Mouse (Mus musculus) gastrocnemius, adult 2 months (tissue): ENCODE data around the gene Smim12. TPM values are rescaled to one million over a fixed set of nuclear protein-coding genes. Genes with fewer than 3 reads are reported as not detected.
A peak's percentile ranks its signal among the peaks of the same experiment; 100 is the strongest.

Experiments used
- DNase-seq: peaks from one replicate; pipeline ENCODE4 v3.0.0; 2022
- H3K27ac ChIP-seq: fragments of 200-600 bp; 2 replicates; pipeline ENCODE4 v1.8.1; 2022; ENCODE audit warnings: mild to moderate bottlenecking
- H3K4me3 ChIP-seq: fragments of 200-600 bp; 2 replicates; pipeline ENCODE4 v1.8.1; 2022; ENCODE audit warnings: mild to moderate bottlenecking, moderate library complexity
- CTCF ChIP-seq: fragments of 200-600 bp; IDR thresholded peaks from 2 replicates; pipeline ENCODE4 v1.8.1; 2022; ENCODE audit warnings: antibody characterized with exemption, mild to moderate bottlenecking, moderate library complexity
- intact Hi-C: fragments of 180-260 bp; cut with DNase I; formaldehyde crosslinking; loops from one replicate; pipeline ENCODE4 v1.15.1; 2025
- long read RNA-seq, 2 experiments: library from polyadenylated mRNA; stranded (forward); transcript quantifications; one replicate each; pipeline ENCODE4 v2.0.0; 2021
- total RNA-seq, 2 experiments: library from RNA; stranded (reverse); gene quantifications; 2 replicates each; pipeline ENCODE4 v1.2.3; 2021

The Smim12 gene
- total RNA-seq: 10 to 100 TPM; 31.9 to 36.5 TPM
- long read RNA-seq, experiment 1, transcript Smim12-201 (2 exons, 1,022 nt): major isoform, 33 of 35 reads
- long read RNA-seq, experiment 1, partial matches to known transcripts: 2 of 35 reads
- long read RNA-seq, experiment 1, other reads (novel, unspliced or antisense): 0 of 35 reads
- long read RNA-seq, experiment 2, transcript Smim12-201 (2 exons, 1,022 nt): major isoform, 67 of 67 reads
- long read RNA-seq, experiment 2, partial matches to known transcripts: 0 of 67 reads
- long read RNA-seq, experiment 2, other reads (novel, unspliced or antisense): 0 of 67 reads

DNA sequence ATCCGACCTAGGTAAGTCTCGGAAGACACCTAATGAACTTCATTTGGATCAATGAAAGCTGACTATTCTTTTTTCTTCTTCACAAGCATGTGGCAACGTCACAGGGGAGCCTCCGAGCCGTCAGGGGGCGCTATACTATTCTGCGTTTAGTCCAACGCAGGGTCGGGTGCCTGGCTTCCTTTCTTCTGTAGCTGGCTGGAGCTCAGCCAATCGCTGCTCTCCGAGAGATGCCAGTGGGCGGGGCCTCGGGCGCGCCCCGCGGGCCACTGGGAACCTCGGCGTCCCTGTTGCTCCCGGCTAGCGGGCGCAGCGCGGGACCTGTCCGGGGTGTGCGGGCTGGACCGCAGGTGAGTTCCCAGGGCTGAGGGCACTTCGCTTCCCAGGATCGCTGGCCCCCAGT is at the start of gene Smim12:
TSS of gene Smim12 (plus strand) at position 233 of the 400 bp plus-strand sequence.
- intact Hi-C loops: loop anchor here (10.0 kb wide), 1 partner anchor 689 kb away; the partner anchor contains the start of gene Clspn
- Histone ChIP-seq H3K4me3 (peak within 1 kb of the TSS; percentile 92), H3K27ac (peak within 1 kb of the TSS; percentile 93)
- TF ChIP-seq CTCF: peak; percentile 97
- DNase-seq: peak; percentile 99

DNA sequence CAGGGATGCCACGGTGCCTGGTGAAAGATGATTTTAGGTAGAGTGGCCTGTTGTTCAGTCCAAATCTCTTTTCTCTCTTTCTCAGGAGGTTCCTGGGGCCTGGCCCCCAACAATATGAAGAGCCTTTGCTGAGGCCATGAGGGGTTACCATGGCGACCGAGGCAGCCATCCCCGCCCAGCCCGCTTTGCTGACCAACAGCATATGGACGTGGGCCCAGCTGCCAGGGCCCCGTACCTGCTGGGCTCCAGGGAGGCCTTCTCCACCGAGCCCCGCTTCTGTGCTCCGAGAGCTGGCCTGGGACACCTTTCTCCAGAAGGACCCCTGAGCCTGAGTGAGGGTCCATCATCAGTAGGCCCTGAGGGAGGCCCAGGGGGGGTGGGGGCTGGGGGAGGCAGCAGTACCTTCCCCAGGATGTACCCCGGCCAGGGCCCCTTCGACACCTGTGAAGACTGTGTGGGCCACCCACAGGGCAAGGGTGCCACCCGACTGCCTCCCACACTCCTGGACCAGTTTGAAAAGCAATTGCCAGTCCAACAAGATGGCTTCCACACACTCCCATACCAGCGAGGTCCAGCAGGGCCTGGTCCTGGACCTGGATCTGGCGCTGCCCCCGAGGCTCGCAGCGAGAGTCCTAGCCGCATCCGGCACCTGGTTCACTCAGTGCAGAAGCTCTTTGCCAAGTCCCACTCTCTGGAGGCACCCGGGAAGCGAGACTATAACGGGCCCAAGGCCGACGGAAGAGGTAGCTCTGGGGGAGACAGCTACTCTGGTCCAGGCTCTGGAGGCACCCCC is 48.9 kb upstream of the Smim12 start:
- DNase-seq: no peak
- TF ChIP-seq CTCF: no peak
- Histone ChIP-seq H3K4me3 (no peak overlapping the region), H3K27ac (no peak overlapping the region)
- intact Hi-C loops: no loop called here

DNA sequence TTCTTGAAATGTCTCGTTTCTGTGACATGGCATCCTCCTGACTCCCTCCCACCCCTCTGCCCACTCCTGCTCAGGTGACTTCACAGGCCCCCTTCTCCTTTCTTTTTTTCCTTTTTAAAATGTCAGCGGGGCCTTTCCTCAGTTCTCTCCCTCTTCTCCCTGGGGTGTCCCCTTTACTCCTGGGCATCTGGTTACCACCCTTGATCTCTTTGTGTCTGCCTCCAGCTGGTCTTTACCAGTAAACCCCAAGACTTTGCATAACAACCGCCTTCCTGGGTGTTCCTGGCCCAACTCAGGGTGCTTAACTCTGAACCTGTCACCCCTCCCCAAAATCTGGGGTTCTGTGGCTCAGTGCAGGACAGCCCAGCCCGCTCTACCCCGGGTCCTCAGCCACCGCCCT is 45.0 kb upstream of the Smim12 start:
- TF ChIP-seq CTCF: no peak
- Histone ChIP-seq H3K4me3 (no peak overlapping the region), H3K27ac (no peak overlapping the region)
- no peak for DNase-seq
- intact Hi-C loops: no loop called here

DNA sequence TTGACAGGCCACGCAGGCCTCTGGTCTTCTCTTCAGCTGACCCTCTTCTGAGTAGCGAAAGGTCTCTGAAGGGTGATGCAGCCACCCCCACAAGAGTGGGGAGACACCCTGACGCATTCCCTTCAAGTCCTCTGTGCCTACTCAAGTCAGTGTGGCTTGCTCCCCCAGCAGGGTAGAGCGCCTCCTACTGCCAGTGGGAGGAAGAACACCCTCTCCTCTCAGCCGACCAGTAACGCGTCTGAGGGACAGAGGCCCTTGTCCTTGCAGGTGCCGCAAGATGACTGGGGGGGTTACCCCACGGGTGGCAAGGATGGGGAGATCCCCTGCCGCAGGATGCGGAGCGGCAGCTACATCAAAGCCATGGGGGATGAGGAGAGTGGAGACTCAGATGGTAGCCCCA is 44.2 kb upstream of the Smim12 start:
- no peak overlapping the region for H3K4me3 ChIP-seq
- intact Hi-C loops: no loop called here
- peak; percentile 11; the same call in 1 of the 2 replicates for TF ChIP-seq CTCF
- H3K27ac ChIP-seq: no peak overlapping the region
- no peak for DNase-seq

DNA sequence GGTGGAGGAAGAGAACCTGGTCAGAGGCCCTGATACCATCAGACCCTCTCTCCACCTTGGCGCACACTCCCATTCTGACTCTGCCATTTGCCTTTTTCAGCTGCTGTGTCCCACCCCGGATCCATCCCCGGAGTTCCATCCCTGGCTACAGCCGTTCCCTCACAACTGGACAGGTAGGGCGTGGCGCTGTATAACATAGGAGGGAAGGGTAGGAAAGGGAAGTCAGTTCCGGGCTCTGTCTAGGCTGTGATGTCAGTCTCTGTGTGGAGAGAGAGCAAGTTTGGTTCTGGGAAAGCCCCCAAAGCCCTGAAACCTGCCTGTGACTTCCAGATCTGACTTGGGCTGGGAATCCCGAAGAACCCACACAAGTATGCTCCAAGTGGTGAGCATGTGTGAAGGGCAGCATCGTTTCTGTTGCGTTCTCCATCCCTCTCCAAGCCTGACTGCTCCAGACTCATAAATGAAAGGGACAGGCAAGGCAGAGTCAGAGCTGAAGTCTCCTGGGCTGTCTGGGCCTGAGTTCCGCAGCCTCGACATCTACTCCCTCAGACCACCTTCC is 43.3 kb upstream of the Smim12 start:
- no peak for DNase-seq
- H3K27ac ChIP-seq: no peak overlapping the region
- no peak overlapping the region for H3K4me3 ChIP-seq
- no peak for TF ChIP-seq CTCF
- intact Hi-C loops: no loop called here

DNA sequence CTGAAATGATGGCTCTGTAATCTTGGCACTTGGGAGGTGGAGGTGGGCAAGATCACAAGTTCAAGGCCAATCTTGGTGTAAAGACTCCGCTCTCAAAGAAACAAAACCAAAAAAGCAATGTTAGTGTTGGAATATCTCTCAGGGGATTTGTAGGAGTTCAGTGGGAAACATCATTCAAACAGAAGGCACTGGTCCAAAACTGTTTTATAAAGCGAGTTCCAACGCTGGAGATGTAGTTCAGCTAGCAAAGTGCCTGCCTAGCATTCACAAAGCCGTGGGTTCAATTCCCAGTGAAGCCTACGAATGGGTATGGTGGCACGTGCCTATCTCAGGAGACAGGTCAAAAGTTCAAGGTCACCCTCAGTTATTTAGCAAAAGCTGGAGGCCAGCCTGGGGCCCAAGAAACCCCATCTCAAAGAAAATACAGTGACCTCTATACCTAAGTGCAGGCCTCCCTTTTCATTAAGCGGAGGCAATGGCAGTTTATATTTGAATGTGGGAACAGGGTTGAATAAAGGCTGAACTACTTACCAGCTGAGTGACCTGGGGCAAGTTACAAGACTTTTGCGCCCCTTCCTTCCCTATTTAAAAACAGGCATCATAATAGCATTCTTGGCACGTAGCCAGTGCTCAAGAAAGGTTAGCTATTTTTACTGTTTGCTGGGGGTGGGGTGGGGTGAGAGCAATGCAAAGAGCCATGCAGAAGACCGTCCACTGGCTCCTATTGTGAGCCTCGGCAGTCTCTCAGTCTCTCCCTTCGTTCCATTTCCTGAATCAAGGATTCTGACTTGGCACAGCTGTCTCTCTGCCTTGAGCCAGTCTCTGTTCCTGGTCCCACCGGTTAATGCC is 42.6 kb upstream of the Smim12 start:
- intact Hi-C loops: no loop called here
- no peak for DNase-seq
- TF ChIP-seq CTCF: no peak
- H3K27ac ChIP-seq: no peak overlapping the region
- no peak overlapping the region for H3K4me3 ChIP-seq

DNA sequence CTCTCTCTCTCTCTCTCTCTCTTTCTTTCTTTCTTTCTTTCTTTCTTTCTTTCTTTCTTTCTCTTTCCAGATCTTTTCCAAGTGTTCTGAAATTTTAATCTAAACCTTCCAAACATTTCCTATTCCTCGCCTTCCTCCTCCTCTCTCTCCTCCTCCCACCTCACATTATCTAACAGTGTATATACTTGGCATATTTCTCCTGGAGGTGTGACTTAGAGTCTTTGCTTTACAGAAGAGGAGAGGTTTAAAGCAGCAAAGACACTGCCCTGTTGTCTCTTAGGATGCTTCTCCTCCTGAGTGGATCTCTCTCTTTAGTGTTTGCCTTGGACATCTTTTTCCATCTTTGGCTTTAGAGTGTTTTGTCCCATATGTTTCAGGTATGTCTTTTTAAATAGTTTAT is 40.5 kb upstream of the Smim12 start:
- intact Hi-C loops: no loop called here
- H3K4me3 ChIP-seq: no peak overlapping the region
- H3K27ac ChIP-seq: no peak overlapping the region
- TF ChIP-seq CTCF: no peak
- no peak for DNase-seq

DNA sequence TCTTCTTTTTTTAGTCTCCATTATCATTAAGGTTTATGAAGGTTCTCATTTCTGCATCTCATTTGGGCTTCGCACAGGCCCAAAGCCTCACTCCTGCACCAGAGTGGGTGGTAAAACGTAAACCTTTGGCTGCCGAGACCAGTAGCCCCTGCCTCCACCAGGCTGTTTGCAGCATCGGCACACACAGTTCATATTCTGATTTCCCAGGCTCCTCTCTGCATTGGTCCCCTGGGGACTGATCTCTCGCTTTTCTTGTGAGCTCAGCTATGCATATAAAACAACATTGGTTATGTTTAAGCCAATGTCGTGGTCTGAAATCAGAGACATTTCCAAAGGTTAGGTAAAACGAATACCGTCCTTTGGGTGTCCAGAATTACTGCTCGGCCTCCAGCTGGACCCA is 32.3 kb upstream of the Smim12 start:
- intact Hi-C loops: no loop called here

DNA sequence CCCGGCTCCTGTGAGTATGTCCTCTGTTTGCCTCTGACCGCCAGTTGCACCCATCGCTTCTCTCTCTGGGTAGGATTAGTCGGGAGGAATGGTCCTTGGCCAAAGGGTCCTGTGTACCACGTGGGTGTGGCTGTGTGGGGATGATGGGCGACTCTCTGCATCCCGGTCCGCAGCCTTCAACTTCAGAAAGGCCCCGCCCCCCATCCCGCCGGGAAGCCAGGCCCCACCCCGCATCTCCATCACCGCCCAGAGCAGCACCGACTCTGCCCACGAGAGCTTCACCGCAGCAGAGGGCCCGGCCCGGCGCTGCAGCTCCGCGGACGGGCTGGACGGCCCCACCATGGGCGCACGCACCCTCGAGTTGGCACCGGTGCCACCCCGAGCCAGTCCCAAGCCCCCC is 29.1 kb upstream of the Smim12 start:
- TF ChIP-seq CTCF: no peak
- intact Hi-C loops: no loop called here

More for the DNA sequence above, 32.3 kb upstream of the Smim12 start:
- Histone ChIP-seq H3K27ac (no peak overlapping the region), H3K4me3 (no peak overlapping the region)
- no peak for DNase-seq
- no peak for TF ChIP-seq CTCF

DNA sequence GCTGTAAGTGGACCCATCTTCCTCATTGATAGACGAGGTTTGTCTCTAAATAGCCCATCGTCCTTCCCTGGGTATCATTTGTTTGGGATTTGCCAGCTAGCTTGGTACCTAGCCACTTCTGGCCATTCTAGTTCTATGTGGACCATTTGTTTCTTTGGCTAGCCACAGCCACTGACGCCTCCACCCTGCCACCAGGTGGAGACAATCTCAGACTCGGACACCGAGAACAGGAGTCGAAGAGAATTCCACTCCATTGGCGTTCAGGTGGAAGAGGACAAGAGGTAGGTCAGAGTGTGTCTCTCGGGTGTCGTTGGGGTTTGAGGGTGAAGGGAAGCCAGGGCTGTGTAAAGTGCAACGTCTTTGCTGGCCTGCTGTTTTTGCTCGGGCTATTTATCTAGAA is 28.5 kb upstream of the Smim12 start:
- TF ChIP-seq CTCF: peak; percentile 6; the same call in 1 of the 2 replicates
- no peak for DNase-seq
- H3K4me3 ChIP-seq: no peak overlapping the region
- no peak overlapping the region for H3K27ac ChIP-seq
- intact Hi-C loops: no loop called here

More for the DNA sequence above, 29.1 kb upstream of the Smim12 start:
- Histone ChIP-seq H3K4me3 (no peak overlapping the region), H3K27ac (no peak overlapping the region)
- DNase-seq: no peak

DNA sequence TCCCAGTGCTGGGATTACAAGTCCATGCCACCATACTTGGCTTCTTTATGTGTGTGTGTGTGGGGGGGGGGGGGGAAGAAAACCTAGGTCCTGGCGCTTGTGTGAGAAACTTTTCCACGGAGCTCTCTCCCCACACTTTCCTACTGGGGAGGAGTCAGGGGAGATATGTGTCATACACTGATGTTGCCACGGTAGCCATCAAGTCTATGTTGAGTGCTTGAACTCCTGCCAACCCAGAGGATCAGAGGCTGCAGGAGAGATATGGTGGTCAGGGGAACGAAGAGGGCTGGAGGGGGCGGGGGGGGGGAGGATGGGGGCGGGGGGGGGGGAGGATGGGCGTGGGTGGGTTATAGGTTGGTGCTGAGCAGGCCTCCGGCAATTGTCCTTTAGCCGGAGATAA is 27.8 kb upstream of the Smim12 start:
- no peak for DNase-seq
- intact Hi-C loops: no loop called here
- no peak for TF ChIP-seq CTCF

DNA sequence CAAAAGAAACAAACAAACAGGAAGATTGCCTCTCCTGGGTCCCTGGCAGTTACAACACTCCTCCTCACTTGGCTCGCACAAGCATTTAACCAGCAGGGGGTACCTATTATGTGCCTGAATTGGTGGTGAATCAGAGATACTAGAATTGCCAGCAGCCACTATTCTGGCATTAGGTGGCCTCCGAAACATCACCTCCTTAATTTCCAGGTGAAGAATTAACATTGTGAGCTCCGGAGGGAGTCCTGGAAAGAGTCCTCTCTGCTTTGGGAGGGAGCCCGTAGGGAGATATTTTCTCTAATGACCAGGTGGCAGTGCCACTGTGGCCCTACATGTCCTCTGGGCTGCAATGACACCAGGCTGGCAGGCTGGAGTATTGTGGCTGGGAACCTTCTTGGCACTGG is 27.3 kb upstream of the Smim12 start:
- no peak for TF ChIP-seq CTCF
- intact Hi-C loops: no loop called here
- Histone ChIP-seq H3K4me3 (no peak overlapping the region), H3K27ac (no peak overlapping the region)
- no peak for DNase-seq

More for the DNA sequence above, 27.8 kb upstream of the Smim12 start:
- Histone ChIP-seq H3K4me3 (no peak overlapping the region), H3K27ac (no peak overlapping the region)

DNA sequence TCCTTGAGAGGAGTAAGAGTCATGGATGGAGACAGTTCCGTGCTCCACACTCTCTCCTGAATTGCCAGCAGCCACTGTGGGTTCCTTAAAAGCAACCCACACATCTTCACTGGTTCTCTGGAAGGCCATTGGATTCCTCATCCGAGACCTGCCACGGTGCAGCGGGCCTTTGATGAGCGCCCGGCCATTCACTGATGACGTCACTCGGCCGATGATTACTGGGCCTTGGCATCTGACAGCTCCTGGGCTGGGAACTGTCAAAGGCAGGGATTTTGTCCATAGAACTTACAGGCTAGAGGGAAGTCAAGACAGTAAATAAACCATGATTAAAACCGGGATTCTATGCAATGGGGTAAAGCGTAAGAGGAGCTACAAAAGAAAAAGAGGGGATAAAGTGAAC is 26.5 kb upstream of the Smim12 start:
- no peak overlapping the region for H3K27ac ChIP-seq
- intact Hi-C loops: no loop called here
- TF ChIP-seq CTCF: no peak
- H3K4me3 ChIP-seq: no peak overlapping the region
- DNase-seq: no peak
